Mouse (Mus musculus): ENCODE results near the gene Arvcf. TPM values are rescaled to one million over a fixed set of nuclear protein-coding genes. Genes with fewer than 3 reads are reported as not detected.

The Arvcf gene
- 33.1 and 39.5 TPM in 2 replicates for polyA plus RNA-seq (2015; fragmentation: Nextera tagmentation; extraction: Ambion mirVana)

DNA sequence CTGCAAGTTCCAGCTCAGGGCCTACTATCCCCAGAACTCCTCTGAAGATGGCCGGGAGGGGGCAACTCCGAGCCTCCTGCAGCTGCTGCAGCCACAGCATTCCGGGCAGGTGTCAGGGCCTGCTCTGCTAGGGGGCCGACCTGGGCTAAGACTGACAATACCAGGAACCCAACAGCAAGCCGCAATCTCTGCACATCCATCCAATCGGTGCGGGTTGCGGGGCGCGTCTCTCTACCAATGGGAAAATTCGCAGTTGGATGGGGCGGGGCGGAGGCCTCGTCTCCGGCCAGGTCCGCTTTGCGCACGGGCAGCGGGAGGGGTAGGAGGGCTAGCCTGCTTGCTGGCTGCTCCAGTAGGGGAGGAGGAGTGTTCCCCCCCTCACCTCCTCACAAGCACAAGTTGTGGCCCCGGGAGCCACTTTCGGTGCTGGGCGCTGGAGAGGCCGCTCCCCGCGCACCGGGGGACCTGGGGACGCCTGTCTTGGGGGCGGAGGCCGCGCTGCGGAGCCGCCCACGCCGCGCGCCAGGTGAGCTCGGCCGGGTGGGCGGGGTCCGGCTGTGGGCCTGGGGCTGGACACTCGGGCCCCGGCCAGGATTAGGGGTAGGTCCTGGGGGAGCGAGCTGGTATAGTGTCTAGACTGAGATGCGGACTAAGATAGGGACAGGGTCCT lies at the start of gene Arvcf, which contains the start of gene Tango2:
TSS of gene Arvcf (plus strand) at position 252 of the 670 bp plus-strand sequence.
TSS of gene Tango2 (minus strand) at position 173 of the 670 bp plus-strand sequence.
- Histone ChIP-seq H3K27ac (ENCODE audit: low read length) (0 out of 2 replicates have a peak within 1 kb of the TSS, but pooled peaks have one; percentile 5), H3K36me3 (ENCODE audit: control insufficient read depth, insufficient read depth) (no peaks in the 10 kb centered on the region), H3K27me3 (ENCODE audit: control insufficient read depth, insufficient read depth, low read length) (peaks cover 11% of the 10 kb centered on the region), H3K4me1 (ENCODE audit: control insufficient read depth, insufficient read depth, low read length) (peaks cover 16% of the 10 kb centered on the region), H3K4me2 (ENCODE audit: low read depth, low read length) (peak within 1 kb of the TSS; percentile 99), H3K4me3 (ENCODE audit: low read length) (peak within 1 kb of the TSS; percentile 81), H3K9ac (ENCODE audit: low read length) (peak within 1 kb of the TSS; percentile 82), H3K9me3 (replicated peaks; ENCODE audit: control insufficient read depth, low read length) (no peaks in the 10 kb centered on the region)
- peak; percentile 78 for ATAC-seq (replicated peaks; ENCODE audit: extremely low read depth, insufficient read depth, low FRiP score)
- under 1% methylated on average over 44 of the region's 44 CpGs for WGBS

DNA sequence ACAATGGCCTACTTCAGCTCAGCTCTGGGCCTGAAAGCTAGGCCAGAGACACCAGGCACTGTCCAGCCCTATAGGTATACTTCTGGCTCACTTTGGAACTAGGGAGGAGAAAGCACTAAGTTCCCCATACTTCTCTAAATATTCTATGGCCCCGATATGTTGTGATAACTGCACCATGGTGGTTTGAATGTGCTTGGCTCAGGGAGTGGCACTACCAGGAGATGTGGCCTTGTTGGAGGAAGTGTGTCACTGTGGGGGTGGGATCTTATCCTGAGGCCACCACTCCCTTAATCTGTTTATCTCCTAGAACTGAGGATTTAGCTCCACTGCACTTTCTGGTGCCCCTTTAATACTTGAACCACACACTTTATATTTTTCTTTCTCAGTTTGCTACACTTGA lies 39.8 kb upstream of the Arvcf start:
- Histone ChIP-seq H3K27ac (ENCODE audit: low read length) (no peak overlapping the region), H3K9me3 (replicated peaks; ENCODE audit: control insufficient read depth, low read length) (no peaks in the 10 kb centered on the region), H3K4me2 (ENCODE audit: low read depth, low read length) (no peak overlapping the region), H3K4me1 (ENCODE audit: control insufficient read depth, insufficient read depth, low read length) (no peaks in the 10 kb centered on the region), H3K9ac (ENCODE audit: low read length) (no peak overlapping the region), H3K36me3 (ENCODE audit: control insufficient read depth, insufficient read depth) (peaks cover 12% of the 10 kb centered on the region), H3K4me3 (ENCODE audit: low read length) (no peak overlapping the region), H3K27me3 (ENCODE audit: control insufficient read depth, insufficient read depth, low read length) (no peaks in the 10 kb centered on the region)
- ATAC-seq (replicated peaks; ENCODE audit: extremely low read depth, insufficient read depth, low FRiP score) = no peak
- 87% methylated on average over 1 of the region's 1 CpGs for WGBS

DNA sequence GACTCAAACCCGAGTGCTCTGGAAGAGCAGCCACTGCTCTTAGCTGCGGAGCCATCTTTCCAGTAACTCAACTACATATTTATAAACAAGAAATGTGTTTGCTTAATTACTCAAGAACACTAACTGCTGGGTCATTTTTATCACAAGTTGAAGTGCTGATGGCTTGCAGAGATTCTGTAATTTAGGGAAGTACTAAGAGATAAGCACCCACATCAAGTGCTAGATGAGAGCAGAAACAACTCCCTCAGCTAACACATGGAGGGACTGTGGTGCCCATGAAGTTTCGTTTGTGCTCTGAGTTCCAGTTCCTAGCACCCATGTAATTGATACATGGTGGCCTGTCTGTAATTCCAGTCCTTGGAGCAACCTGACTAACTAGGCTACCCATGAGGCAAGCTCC lies 29.0 kb upstream of the Arvcf start:
- no peak for ATAC-seq (replicated peaks; ENCODE audit: extremely low read depth, insufficient read depth, low FRiP score)

GRCm38 (mm10) chr16:18321443-18321842 lies 26.5 kb upstream of the Arvcf start:
- Histone ChIP-seq H3K4me2 (ENCODE audit: low read depth, low read length) (no peak overlapping the region), H3K36me3 (ENCODE audit: control insufficient read depth, insufficient read depth) (peaks cover 10% of the 10 kb centered on the region; the same call in 1 of the 2 replicates), H3K9ac (ENCODE audit: low read length) (no peak overlapping the region), H3K27me3 (ENCODE audit: control insufficient read depth, insufficient read depth, low read length) (no peaks in the 10 kb centered on the region), H3K9me3 (replicated peaks; ENCODE audit: control insufficient read depth, low read length) (no peaks in the 10 kb centered on the region), H3K4me3 (ENCODE audit: low read length) (no peak overlapping the region), H3K27ac (ENCODE audit: low read length) (no peak overlapping the region), H3K4me1 (ENCODE audit: control insufficient read depth, insufficient read depth, low read length) (peaks cover 3% of the 10 kb centered on the region; the same call in 1 of the 2 replicates)
- ATAC-seq (replicated peaks; ENCODE audit: extremely low read depth, insufficient read depth, low FRiP score) = no peak
- WGBS = 80% methylated on average over 2 of the region's 2 CpGs

More for the DNA sequence above, 29.0 kb upstream of the Arvcf start:
- Histone ChIP-seq H3K9me3 (replicated peaks; ENCODE audit: control insufficient read depth, low read length) (no peaks in the 10 kb centered on the region), H3K4me2 (ENCODE audit: low read depth, low read length) (no peak overlapping the region), H3K36me3 (ENCODE audit: control insufficient read depth, insufficient read depth) (peaks cover 9% of the 10 kb centered on the region; the same call in 1 of the 2 replicates), H3K4me1 (ENCODE audit: control insufficient read depth, insufficient read depth, low read length) (peaks cover 3% of the 10 kb centered on the region; the same call in 1 of the 2 replicates), H3K9ac (ENCODE audit: low read length) (no peak overlapping the region), H3K27ac (ENCODE audit: low read length) (no peak overlapping the region), H3K27me3 (ENCODE audit: control insufficient read depth, insufficient read depth, low read length) (no peaks in the 10 kb centered on the region), H3K4me3 (ENCODE audit: low read length) (no peak overlapping the region)
- 73% methylated on average over 3 of the region's 3 CpGs for WGBS

GRCm38 (mm10) chr16:18323460-18323859 lies 24.5 kb upstream of the Arvcf start:
- H3K4me2 ChIP-seq (ENCODE audit: low read depth, low read length) = no peak overlapping the region
- H3K9me3 ChIP-seq (replicated peaks; ENCODE audit: control insufficient read depth, low read length) = no peaks in the 10 kb centered on the region
- H3K4me3 ChIP-seq (ENCODE audit: low read length) = no peak overlapping the region
- 63% methylated on average over 2 of the region's 2 CpGs for WGBS
- H3K27me3 ChIP-seq (ENCODE audit: control insufficient read depth, insufficient read depth, low read length) = no peaks in the 10 kb centered on the region
- H3K36me3 ChIP-seq (ENCODE audit: control insufficient read depth, insufficient read depth) = peaks cover 9% of the 10 kb centered on the region; the same call in 1 of the 2 replicates
- no peak for ATAC-seq (replicated peaks; ENCODE audit: extremely low read depth, insufficient read depth, low FRiP score)
- no peak overlapping the region for H3K9ac ChIP-seq (ENCODE audit: low read length)
- no peak overlapping the region for H3K27ac ChIP-seq (ENCODE audit: low read length)
- peaks cover 8% of the 10 kb centered on the region for H3K4me1 ChIP-seq (ENCODE audit: control insufficient read depth, insufficient read depth, low read length)

GRCm38 (mm10) chr16:18324031-18324430 lies 24.0 kb upstream of the Arvcf start:
- 90% methylated on average over 6 of the region's 6 CpGs for WGBS
- ATAC-seq (replicated peaks; ENCODE audit: extremely low read depth, insufficient read depth, low FRiP score) = no peak
- peaks cover 9% of the 10 kb centered on the region; the same call in 1 of the 2 replicates for H3K36me3 ChIP-seq (ENCODE audit: control insufficient read depth, insufficient read depth)

DNA sequence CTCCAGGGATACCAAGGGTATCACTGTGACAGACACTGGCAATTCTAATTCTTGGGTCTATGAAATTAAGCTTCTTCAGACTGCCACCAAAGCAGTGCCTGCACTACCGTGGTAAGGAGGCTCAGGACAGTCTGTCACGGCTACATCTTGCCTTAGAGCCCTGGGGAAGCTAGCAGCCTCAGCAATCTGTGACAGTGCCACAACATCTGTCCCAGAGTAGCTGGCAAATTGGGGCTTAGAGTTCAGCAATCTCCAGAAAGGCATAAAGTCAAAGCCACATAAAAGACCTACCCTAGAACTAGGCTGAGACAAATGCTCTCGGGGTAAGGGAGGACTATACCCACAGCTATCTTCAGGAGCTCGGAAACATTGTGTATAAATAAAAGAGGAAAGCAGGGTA lies 22.2 kb upstream of the Arvcf start:
- WGBS = 77% methylated on average over 4 of the region's 4 CpGs
- Histone ChIP-seq H3K36me3 (ENCODE audit: control insufficient read depth, insufficient read depth) (peaks cover 9% of the 10 kb centered on the region; the same call in 1 of the 2 replicates), H3K27me3 (ENCODE audit: control insufficient read depth, insufficient read depth, low read length) (no peaks in the 10 kb centered on the region), H3K4me2 (ENCODE audit: low read depth, low read length) (no peak overlapping the region), H3K9me3 (replicated peaks; ENCODE audit: control insufficient read depth, low read length) (no peaks in the 10 kb centered on the region), H3K27ac (ENCODE audit: low read length) (no peak overlapping the region), H3K9ac (ENCODE audit: low read length) (no peak overlapping the region), H3K4me3 (ENCODE audit: low read length) (no peak overlapping the region), H3K4me1 (ENCODE audit: control insufficient read depth, insufficient read depth, low read length) (peaks cover 20% of the 10 kb centered on the region)
- ATAC-seq (replicated peaks; ENCODE audit: extremely low read depth, insufficient read depth, low FRiP score) = no peak

More at GRCm38 (mm10) chr16:18324031-18324430, 24.0 kb upstream of the Arvcf start:
- Histone ChIP-seq H3K4me2 (ENCODE audit: low read depth, low read length) (no peak overlapping the region), H3K4me1 (ENCODE audit: control insufficient read depth, insufficient read depth, low read length) (peaks cover 12% of the 10 kb centered on the region), H3K4me3 (ENCODE audit: low read length) (no peak overlapping the region), H3K27me3 (ENCODE audit: control insufficient read depth, insufficient read depth, low read length) (no peaks in the 10 kb centered on the region), H3K27ac (ENCODE audit: low read length) (no peak overlapping the region), H3K9ac (ENCODE audit: low read length) (no peak overlapping the region), H3K9me3 (replicated peaks; ENCODE audit: control insufficient read depth, low read length) (no peaks in the 10 kb centered on the region)

- H3K36me3 ChIP-seq (ENCODE audit: control insufficient read depth, insufficient read depth) = peaks cover 6% of the 10 kb centered on the region; the same call in 1 of the 2 replicates
- no peaks in the 10 kb centered on the region for H3K9me3 ChIP-seq (replicated peaks; ENCODE audit: control insufficient read depth, low read length)
- ATAC-seq (replicated peaks; ENCODE audit: extremely low read depth, insufficient read depth, low FRiP score) = no peak
Observed at GRCm38 (mm10) chr16:18327936-18328335, 20.0 kb upstream of the Arvcf start.

GRCm38 (mm10) chr16:18328524-18328923 lies 19.5 kb upstream of the Arvcf start:
- H3K9me3 ChIP-seq (replicated peaks; ENCODE audit: control insufficient read depth, low read length) = no peaks in the 10 kb centered on the region
- H3K27me3 ChIP-seq (ENCODE audit: control insufficient read depth, insufficient read depth, low read length) = no peaks in the 10 kb centered on the region
- H3K4me1 ChIP-seq (ENCODE audit: control insufficient read depth, insufficient read depth, low read length) = peaks cover 17% of the 10 kb centered on the region
- peaks cover 6% of the 10 kb centered on the region; the same call in 1 of the 2 replicates for H3K36me3 ChIP-seq (ENCODE audit: control insufficient read depth, insufficient read depth)
- 46% methylated on average over 1 of the region's 1 CpGs for WGBS
- no peak overlapping the region for H3K4me3 ChIP-seq (ENCODE audit: low read length)
- H3K9ac ChIP-seq (ENCODE audit: low read length) = no peak overlapping the region
- no peak overlapping the region for H3K4me2 ChIP-seq (ENCODE audit: low read depth, low read length)
- peak; percentile 78 for ATAC-seq (replicated peaks; ENCODE audit: extremely low read depth, insufficient read depth, low FRiP score)
- H3K27ac ChIP-seq (ENCODE audit: low read length) = peak overlapping the region; percentile 82

More at GRCm38 (mm10) chr16:18327936-18328335, 20.0 kb upstream of the Arvcf start:
- no peaks in the 10 kb centered on the region for H3K27me3 ChIP-seq (ENCODE audit: control insufficient read depth, insufficient read depth, low read length)
- H3K27ac ChIP-seq (ENCODE audit: low read length) = no peak overlapping the region; the same call in 1 of the 2 replicates
- no peak overlapping the region for H3K4me2 ChIP-seq (ENCODE audit: low read depth, low read length)
- H3K4me1 ChIP-seq (ENCODE audit: control insufficient read depth, insufficient read depth, low read length) = peaks cover 20% of the 10 kb centered on the region
- no peak overlapping the region for H3K9ac ChIP-seq (ENCODE audit: low read length)
- H3K4me3 ChIP-seq (ENCODE audit: low read length) = no peak overlapping the region
- 91% methylated on average over 9 of the region's 9 CpGs for WGBS

All from heart, embryonic 16.5 days (tissue).